20 mouse cellular contexts compared by ENCODE assay signal in the genomic region with DNA sequence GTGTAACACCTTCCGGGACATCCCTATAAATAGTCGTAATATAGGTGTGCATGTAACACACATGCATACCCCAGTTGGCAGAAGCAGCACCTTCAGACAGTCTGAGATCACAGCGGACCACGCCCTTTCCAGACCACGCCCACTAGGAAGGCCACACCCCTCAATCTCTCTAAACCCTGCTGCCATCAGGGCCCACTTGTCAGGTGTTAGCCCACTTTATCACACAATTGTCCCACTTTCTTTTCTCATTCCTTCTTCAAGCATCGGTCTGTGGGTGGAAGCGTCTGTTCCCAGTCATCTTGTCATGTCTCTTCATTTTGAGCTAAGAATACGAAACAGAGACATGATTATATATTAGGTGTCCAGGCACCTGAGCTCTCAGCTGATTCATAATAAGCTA. TPM values are rescaled to one million over a fixed set of nuclear protein-coding genes. Genes with fewer than 3 reads are reported as not detected.
A peak's percentile ranks its signal among the peaks of the same experiment; 100 is the strongest.
DNase-seq lines count a peak whose midpoint lies in the region; ATAC-seq and TF ChIP-seq lines count a peak whose summit lies in the region.
"Had no signal": no experiment of that assay in that cellular context is flagged by ENCODE, and none has a peak within 500 bp of the region (broad histone marks: within the 10 kb centered on the region; RNA-seq: fewer than 3 reads in every experiment).

No protein-coding gene starts in this region.

- H3K36me3 ChIP-seq in ES-E14 (ENCODE audit: control insufficient read depth, insufficient read depth, low read length, poor library complexity, severe bottlenecking): no peaks in the 10 kb centered on the region
- H3K36me3 ChIP-seq: embryonic facial prominence, embryonic 12.5 days; forebrain, embryonic 15.5 days; heart, embryonic 12.5 days; hindbrain, embryonic 15.5 days had no signal

- TF ChIP-seq CTCF in left cerebral cortex, adult 2 months (IDR thresholded peaks at IDR 0.05): no peak

- ATAC-seq in cerebellum, adult (ENCODE audit: insufficient number of reproducible peaks, low FRiP score, low TSS enrichment): no peak
- ATAC-seq: forebrain, embryonic 15.5 days; intestine, postnatal 0 days had no signal

- no peak overlapping the region for H3K4me3 ChIP-seq in left cerebral cortex, adult 2 months
- no peak overlapping the region for H3K4me3 ChIP-seq in ES-E14 (ENCODE audit: insufficient read depth in 1 of 2, low read depth in 1 of 2, low read length in 2 of 2, poor library complexity in 1 of 2, severe bottlenecking in 1 of 2)
- H3K4me3 ChIP-seq: embryonic facial prominence, embryonic 12.5 days; forebrain, embryonic 15.5 days; heart, embryonic 12.5 days; hindbrain, embryonic 15.5 days had no signal

- no peaks in the 10 kb centered on the region for H3K9me3 ChIP-seq in ES-E14 (ENCODE audit: control insufficient read depth, insufficient read depth, low read depth, low read length)
- H3K9me3 ChIP-seq: embryonic facial prominence, embryonic 12.5 days; forebrain, embryonic 15.5 days; heart, embryonic 12.5 days; hindbrain, embryonic 15.5 days had no signal

- intact Hi-C loops in left cerebral cortex, adult 2 months (cut with DNase I): no loop called here
- intact Hi-C loops in left cerebral cortex, postnatal 4 days (cut with DNase I): no loop called here

- peak; percentile 69 for DNase-seq in cerebellum, adult 9-11 months
- no peak for DNase-seq in left cerebral cortex, adult 2 months (ENCODE audit: extremely low spot score in 1 of 2, low spot score in 2 of 2)
- DNase-seq in left cerebral cortex, postnatal 4 days: no peak
- peak; percentile 20 for DNase-seq in ES-E14 (ENCODE audit: low read depth, low spot score)
- DNase-seq in spleen, postnatal 36 days (ENCODE audit: low spot score in 2 of 2): no peak
- DNase-seq in right cerebral cortex, postnatal 25 days: no peak
- DNase-seq: adrenal gland, adult 2 months; adrenal gland, postnatal 25 days; cerebellum, adult 11 months; cerebellum, postnatal 14 days; gastrocnemius, postnatal 36 days; heart, adult 2 months; heart, postnatal 36 days had no signal

- in situ Hi-C loops in ES-E14 (cut with MboI; ENCODE audit: low sequenced_read_pairs in 2 of 2, unreplicated experiment in 2 of 2): no loop called here

- no peak overlapping the region for H3K9ac ChIP-seq in ES-E14 (ENCODE audit: insufficient read depth, low read depth, low read length, poor library complexity, severe bottlenecking)
- H3K9ac ChIP-seq: embryonic facial prominence, embryonic 12.5 days; forebrain, embryonic 15.5 days had no signal

- H3K27ac ChIP-seq in left cerebral cortex, adult 2 months: peak overlapping the region; percentile 24; the same call in 1 of the 2 replicates
- no peak overlapping the region for H3K27ac ChIP-seq in ES-E14 (ENCODE audit: insufficient read depth, low read depth, low read length, poor library complexity, severe bottlenecking)

- peaks cover 1 to 7% of the 10 kb centered on the region in 2 experiments; a peak in 2 of 4 replicates for H3K4me1 ChIP-seq in ES-E14 (ENCODE audit: control insufficient read depth in 2 of 2, insufficient read depth in 2 of 2, low read length in 2 of 2, poor library complexity in 1 of 2)

TF ChIP-seq in ES-E14, 5 proteins besides CTCF, POLR2A, EP300 and RAD21:
- TF ChIP-seq HCFC1 (IDR thresholded peaks at IDR 0.05; ENCODE audit: borderline replicate concordance, insufficient read depth, low read length): no peak
- no peak for TF ChIP-seq CHD2 (IDR thresholded peaks at IDR 0.05; ENCODE audit: low read depth, low read length)
- TF ChIP-seq ZC3H11A (IDR thresholded peaks at IDR 0.05; ENCODE audit: borderline replicate concordance, low read depth, low read length): no peak

RNA-seq across cellular contexts. Expression of gene Jam3, which starts 35.2 kb away (rescaled TPM):
- 10 to 100 TPM; 32.6 TPM for total RNA-seq in left cerebral cortex, adult 2 months (2021)
- 10 to 100 TPM; 21.6 to 22.4 TPM for total RNA-seq in left cerebral cortex, postnatal 4 days (2021)
- 29.7 and 30.8 TPM in 2 replicates for total RNA-seq in ES-E14 (2012; rRNA removed)
- total RNA-seq: MEL had no signal

Comparison
In these comparisons a context has a peak if more than half of its experiments do, and no peak if none do; other contexts are left out.
1. DNase-seq: peak in cerebellum, adult 9-11 months (single experiment) and ES-E14 (single experiment); none in left cerebral cortex, adult 2 months (0 of 2), left cerebral cortex, postnatal 4 days (single experiment), spleen, postnatal 36 days (0 of 2) and right cerebral cortex, postnatal 25 days (single experiment).